Mouse (Mus musculus) kidney, embryonic 16.5 days (tissue): ENCODE measurements around the gene B3gat2. TPM values are rescaled to one million over a fixed set of nuclear protein-coding genes. Genes with fewer than 3 reads are reported as not detected.

ENCODE experiments used
- ATAC-seq: fragments of 200-750 bp; cut with Nextera tagmentation; 2 replicates; pipeline ENCODE4 v1.8.0; 2017; ENCODE audit warnings: moderate TSS enrichment; ENCODE audit not compliant: low FRiP score, low TSS enrichment
- H3K27ac ChIP-seq: fragments of 300-500 bp; sonication (generic); 2 replicates; pipeline ENCODE4 v1.5.1; 2014; ENCODE audit warnings: low read length
- H3K27me3 ChIP-seq: fragments of 300-500 bp; sonication (generic); 2 replicates; pipeline ENCODE4 v1.6.1; 2014; ENCODE audit warnings: low read length, control low read depth, mixed read lengths; ENCODE audit not compliant: insufficient read depth
- H3K36me3 ChIP-seq: fragments of 300-500 bp; sonication (generic); 2 replicates; pipeline ENCODE4 v1.6.1; 2014; ENCODE audit warnings: low read length, control low read depth, mixed read lengths; ENCODE audit not compliant: insufficient read depth
- H3K4me1 ChIP-seq: fragments of 300-500 bp; sonication (generic); 2 replicates; pipeline ENCODE4 v1.6.1; 2014; ENCODE audit warnings: low read length, control low read depth, mixed read lengths; ENCODE audit not compliant: insufficient read depth
- H3K4me2 ChIP-seq: fragments of 300-500 bp; sonication (generic); replicated peaks from 2 replicates; pipeline ENCODE4 v1.6.1; 2014; ENCODE audit warnings: low read depth, low read length
- H3K4me3 ChIP-seq: fragments of 300-500 bp; sonication (generic); 2 replicates; pipeline ENCODE4 v1.5.1; 2014; ENCODE audit warnings: mild to moderate bottlenecking, low read length
- H3K9ac ChIP-seq: fragments of 300-500 bp; sonication (generic); replicated peaks from 2 replicates; pipeline ENCODE4 v1.6.1; 2014; ENCODE audit warnings: low read length
- H3K9me3 ChIP-seq: fragments of 300-500 bp; sonication (generic); 2 replicates; pipeline ENCODE4 v1.6.1; 2016; ENCODE audit warnings: low read length, control low read depth
- WGBS: fragments of 180-500 bp; shearing (Covaris S2); extraction: QIAGEN DNeasy Blood & Tissue Kit; methylation state at CpG from one replicate; pipeline ENCODE4 v1.1.7; 2014; 5-methylcytosine and 5-hydroxymethylcytosine counted together
- polyA plus RNA-seq: library from polyadenylated mRNA; unstranded; fragments of >200 nt; fragmentation: Nextera tagmentation; extraction: Ambion mirVana; gene quantifications from 2 replicates; pipeline ENCODE4 v1.2.1, GENCODE M21; 2015

The B3gat2 gene
- polyA plus RNA-seq, 1 experiment from 2014 or later: 11.1 TPM

- no peak overlapping the region for H3K9ac ChIP-seq
- no peaks in the 10 kb centered on the region for H3K36me3 ChIP-seq
- WGBS: 41% methylated on average over 13 of the region's 13 CpGs
- ATAC-seq: peak; percentile 78
- no peak overlapping the region for H3K4me3 ChIP-seq
- no peak overlapping the region for H3K27ac ChIP-seq
- no peaks in the 10 kb centered on the region for H3K4me1 ChIP-seq
- H3K27me3 ChIP-seq: no peaks in the 10 kb centered on the region
- no peak overlapping the region for H3K4me2 ChIP-seq
- no peaks in the 10 kb centered on the region for H3K9me3 ChIP-seq
These were observed 65.6 kb downstream of the B3gat2 start for GRCm38 (mm10) chr1:23826887-23827758.

DNA sequence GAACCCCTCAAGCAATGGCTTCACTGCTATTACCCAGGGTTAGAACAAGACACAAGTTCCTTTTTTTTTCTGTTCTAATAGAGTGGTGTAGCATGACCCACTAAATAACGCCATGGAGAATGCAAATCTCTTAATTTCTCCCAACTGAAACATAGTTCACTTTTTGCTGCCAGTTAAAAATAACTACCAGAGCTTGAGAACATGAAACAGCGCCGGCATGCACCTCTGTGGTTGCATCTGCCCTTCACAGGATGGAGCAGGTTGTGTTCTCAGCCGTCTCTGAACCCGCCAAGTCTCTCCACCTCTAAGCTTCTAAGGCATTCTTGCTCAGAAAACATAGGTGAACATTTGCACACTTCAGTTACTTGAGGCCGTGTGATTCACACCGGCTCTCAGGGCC, 72.7 kb downstream of the B3gat2 start:
- Histone ChIP-seq H3K27ac (no peak overlapping the region), H3K9me3 (no peaks in the 10 kb centered on the region), H3K36me3 (no peaks in the 10 kb centered on the region; the same call in 1 of the 2 replicates), H3K4me2 (no peak overlapping the region), H3K9ac (no peak overlapping the region), H3K27me3 (no peaks in the 10 kb centered on the region), H3K4me3 (no peak overlapping the region), H3K4me1 (no peaks in the 10 kb centered on the region)
- 76% methylated on average over 7 of the region's 7 CpGs for WGBS
- ATAC-seq: no peak

DNA sequence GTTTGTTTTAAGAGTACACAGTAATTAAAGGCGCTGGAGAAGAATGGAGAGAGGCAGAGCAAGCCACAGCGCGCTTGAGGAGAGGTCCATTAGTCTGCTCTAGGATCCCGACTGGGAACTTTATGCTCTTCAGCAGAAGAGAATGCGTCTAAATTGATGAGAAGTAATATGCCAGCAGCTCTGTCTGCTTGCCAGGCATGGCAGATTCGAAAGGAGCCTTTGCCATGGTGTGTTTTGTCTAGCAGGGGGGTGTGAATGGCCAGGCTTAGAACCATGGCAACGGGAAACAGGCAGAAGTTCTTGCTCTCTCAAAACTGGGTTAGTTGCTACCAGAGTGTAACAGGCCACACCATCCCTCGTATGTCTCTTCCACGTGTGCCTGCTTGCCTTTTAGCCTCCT, 73.3 kb downstream of the B3gat2 start:
- H3K27ac ChIP-seq: no peak overlapping the region
- H3K4me2 ChIP-seq: no peak overlapping the region
- H3K4me1 ChIP-seq: no peaks in the 10 kb centered on the region
- no peak overlapping the region for H3K4me3 ChIP-seq
- no peaks in the 10 kb centered on the region for H3K27me3 ChIP-seq
- 64% methylated on average over 9 of the region's 9 CpGs for WGBS
- no peak overlapping the region for H3K9ac ChIP-seq
- no peaks in the 10 kb centered on the region for H3K9me3 ChIP-seq
- ATAC-seq: no peak
- no peaks in the 10 kb centered on the region; the same call in 1 of the 2 replicates for H3K36me3 ChIP-seq

DNA sequence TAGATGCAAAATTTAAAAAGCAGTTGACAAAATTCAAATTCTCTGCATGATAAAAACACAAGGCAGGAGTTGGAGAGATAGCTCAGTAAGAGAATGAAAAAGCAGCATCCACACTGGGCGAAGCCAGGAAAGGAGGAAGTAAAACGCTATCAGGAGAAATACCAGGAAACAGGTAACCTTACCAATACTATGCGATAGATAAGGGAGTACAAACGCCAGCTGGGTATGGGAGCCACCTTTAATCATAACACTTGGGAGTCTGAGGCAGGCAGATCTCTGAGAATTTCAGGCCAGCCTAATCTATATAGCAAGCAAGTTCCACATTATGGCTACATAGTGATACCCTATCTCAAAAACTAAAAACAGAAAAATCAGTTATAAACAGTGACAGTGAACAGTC, 75.1 kb downstream of the B3gat2 start:
- H3K9ac ChIP-seq: no peak overlapping the region
- no peak for ATAC-seq
- H3K27me3 ChIP-seq: no peaks in the 10 kb centered on the region
- H3K4me2 ChIP-seq: no peak overlapping the region
- H3K4me1 ChIP-seq: no peaks in the 10 kb centered on the region
- H3K36me3 ChIP-seq: no peaks in the 10 kb centered on the region; the same call in 1 of the 2 replicates
- H3K4me3 ChIP-seq: no peak overlapping the region
- no peaks in the 10 kb centered on the region for H3K9me3 ChIP-seq
- no peak overlapping the region for H3K27ac ChIP-seq
- 86% methylated on average over 4 of the region's 4 CpGs for WGBS

DNA sequence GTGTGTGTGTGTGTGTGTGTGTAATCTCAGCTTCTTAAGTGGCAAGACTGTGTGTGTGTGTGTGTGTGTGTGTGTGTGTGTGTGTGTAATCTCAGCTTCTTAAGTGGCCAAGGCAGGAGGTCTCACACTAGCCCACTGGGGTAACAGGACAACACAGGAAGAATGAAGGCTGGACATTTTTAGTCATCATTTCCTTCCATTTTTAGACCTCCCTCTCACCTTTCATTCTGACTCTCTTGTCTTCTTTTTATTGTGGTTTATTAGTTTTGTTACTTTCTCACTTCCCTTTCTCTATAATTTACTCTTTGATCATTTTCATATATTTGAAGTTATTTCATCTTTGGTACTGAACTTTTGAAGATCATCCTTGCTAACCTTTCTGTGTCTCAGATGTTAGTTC, 79.4 kb downstream of the B3gat2 start:
- Histone ChIP-seq H3K4me2 (no peak overlapping the region), H3K9ac (no peak overlapping the region), H3K27ac (no peak overlapping the region), H3K36me3 (peaks cover 17% of the 10 kb centered on the region; the same call in 1 of the 2 replicates), H3K27me3 (no peaks in the 10 kb centered on the region), H3K4me3 (no peak overlapping the region), H3K9me3 (no peaks in the 10 kb centered on the region), H3K4me1 (no peaks in the 10 kb centered on the region)
- ATAC-seq: no peak

DNA sequence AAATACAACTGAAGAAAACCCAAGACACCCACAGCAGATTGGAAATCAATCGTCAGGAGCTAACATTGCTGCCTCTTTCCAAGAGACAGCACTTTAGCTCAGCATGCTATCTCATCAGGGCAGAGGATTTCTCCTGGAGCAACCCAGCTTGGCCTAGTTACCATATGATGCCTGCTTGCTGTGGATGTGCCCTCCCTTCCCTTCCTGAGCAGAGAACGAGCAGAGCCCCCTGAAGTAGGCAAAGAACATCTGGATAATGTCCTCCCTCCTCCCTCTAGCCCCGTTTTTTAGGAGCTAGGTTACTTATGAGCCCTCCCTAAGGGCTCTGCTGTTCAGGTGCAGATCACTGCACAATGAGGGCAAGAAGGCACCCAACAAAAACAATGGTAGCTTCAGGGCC, 81.1 kb downstream of the B3gat2 start:
- Histone ChIP-seq H3K27me3 (no peaks in the 10 kb centered on the region), H3K4me3 (no peak overlapping the region), H3K9ac (no peak overlapping the region), H3K4me2 (no peak overlapping the region), H3K36me3 (peaks cover 24% of the 10 kb centered on the region), H3K9me3 (no peaks in the 10 kb centered on the region), H3K4me1 (no peaks in the 10 kb centered on the region), H3K27ac (no peak overlapping the region)
- WGBS: 53% methylated on average over 3 of the region's 3 CpGs
- ATAC-seq: no peak

GRCm38 (mm10) chr1:23843790-23844189, 82.2 kb downstream of the B3gat2 start:
- H3K9ac ChIP-seq: no peak overlapping the region
- H3K36me3 ChIP-seq: peaks cover 33% of the 10 kb centered on the region
- H3K27ac ChIP-seq: no peak overlapping the region
- no peak for ATAC-seq
- no peaks in the 10 kb centered on the region for H3K9me3 ChIP-seq
- H3K4me3 ChIP-seq: no peak overlapping the region
- no peaks in the 10 kb centered on the region for H3K27me3 ChIP-seq
- no peak overlapping the region for H3K4me2 ChIP-seq
- no peaks in the 10 kb centered on the region for H3K4me1 ChIP-seq
- WGBS: 83% methylated on average over 7 of the region's 7 CpGs

DNA sequence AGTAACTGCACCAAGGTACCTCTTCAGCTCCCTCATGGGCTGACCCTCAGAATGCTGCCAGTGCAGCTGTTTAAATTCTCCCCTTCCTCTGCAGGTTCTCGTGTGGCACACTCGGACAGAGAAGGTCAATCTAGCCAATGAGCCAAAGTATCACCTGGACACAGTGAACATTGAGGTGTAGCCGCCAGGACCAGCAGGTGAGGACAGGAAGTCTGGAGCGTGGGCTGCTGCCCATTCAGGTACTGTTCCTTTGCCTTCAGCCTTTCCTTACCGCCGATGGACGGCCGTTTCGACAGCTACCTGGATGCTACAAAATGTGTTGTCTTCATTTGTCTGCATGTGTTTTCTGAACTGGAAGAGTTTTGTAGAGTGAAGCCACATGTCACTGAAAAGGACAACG, 83.5 kb downstream of the B3gat2 start:
- no peaks in the 10 kb centered on the region for H3K27me3 ChIP-seq
- H3K27ac ChIP-seq: no peak overlapping the region
- no peak overlapping the region for H3K4me2 ChIP-seq
- H3K9ac ChIP-seq: no peak overlapping the region
- H3K9me3 ChIP-seq: no peaks in the 10 kb centered on the region
- H3K4me3 ChIP-seq: no peak overlapping the region
- WGBS: 90% methylated on average over 10 of the region's 10 CpGs
- peaks cover 37% of the 10 kb centered on the region for H3K36me3 ChIP-seq
- no peaks in the 10 kb centered on the region for H3K4me1 ChIP-seq
- no peak for ATAC-seq

- no peaks in the 10 kb centered on the region for H3K9me3 ChIP-seq
- H3K27ac ChIP-seq: no peak overlapping the region
- H3K27me3 ChIP-seq: no peaks in the 10 kb centered on the region
- no peak overlapping the region for H3K4me3 ChIP-seq
- no peak overlapping the region for H3K9ac ChIP-seq
- WGBS: 81% methylated on average over 10 of the region's 10 CpGs
- peaks cover 37% of the 10 kb centered on the region for H3K36me3 ChIP-seq
- no peak for ATAC-seq
- H3K4me2 ChIP-seq: no peak overlapping the region
- H3K4me1 ChIP-seq: no peaks in the 10 kb centered on the region
These were observed 84.6 kb downstream of the B3gat2 start for GRCm38 (mm10) chr1:23846044-23846680.

- no peaks in the 10 kb centered on the region for H3K4me1 ChIP-seq
- no peak overlapping the region for H3K27ac ChIP-seq
- no peak overlapping the region for H3K9ac ChIP-seq
- H3K9me3 ChIP-seq: no peaks in the 10 kb centered on the region
- no peak overlapping the region for H3K4me3 ChIP-seq
- peak; percentile 57; the same call in 1 of the 2 replicates for ATAC-seq
- peaks cover 24% of the 10 kb centered on the region for H3K36me3 ChIP-seq
- H3K27me3 ChIP-seq: no peaks in the 10 kb centered on the region
- no peak overlapping the region for H3K4me2 ChIP-seq
- 85% methylated on average over 3 of the region's 3 CpGs for WGBS
These were observed 94.1 kb downstream of the B3gat2 start for GRCm38 (mm10) chr1:23855623-23856022.
